Mouse (Mus musculus): ENCODE data around the gene Nectin1. TPM values are rescaled to one million over a fixed set of nuclear protein-coding genes. Genes with fewer than 3 reads are reported as not detected.

The Nectin1 gene
- polyA plus RNA-seq (2016; fragmentation: Nextera tagmentation; extraction: Ambion mirVana): 1.8 and 1.9 TPM in 2 replicates

DNA sequence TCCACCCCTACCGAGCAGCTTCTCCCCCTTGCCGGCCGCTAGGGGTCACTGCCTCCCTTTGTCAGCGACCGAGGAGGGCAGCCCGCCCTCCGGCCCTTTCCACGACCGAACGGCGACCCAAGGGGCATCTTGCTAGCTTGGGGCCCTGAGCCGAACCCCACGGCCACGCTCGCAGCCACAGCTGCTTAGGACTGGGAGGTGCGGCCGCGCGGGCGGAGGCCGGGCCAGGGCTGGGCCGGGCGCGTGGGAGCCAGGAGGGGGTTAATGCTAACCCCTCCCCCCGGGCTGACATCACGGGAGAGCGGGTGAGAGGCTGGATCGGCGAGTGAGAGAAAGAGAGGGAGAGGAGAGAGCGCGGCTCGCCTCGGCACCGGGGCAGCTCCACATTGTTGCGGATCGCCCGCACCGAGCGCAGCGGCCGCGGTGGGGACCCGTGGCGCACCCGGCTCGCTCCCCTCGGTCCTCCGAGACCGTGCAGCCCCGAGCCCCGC, at the start of gene Nectin1:
Gene Nectin1 (plus strand): TSS at position 338 of the 491 bp plus-strand sequence.
- Histone ChIP-seq H3K4me3 (peak within 1 kb of the TSS; percentile 65), H3K9me3 (replicated peaks) (no peaks in the 10 kb centered on the region), H3K9ac (peak within 1 kb of the TSS; percentile 69), H3K27ac (peak within 1 kb of the TSS; percentile 73), H3K4me1 (peaks cover 30% of the 10 kb centered on the region), H3K4me2 (peak within 1 kb of the TSS; percentile 85), H3K36me3 (no peaks in the 10 kb centered on the region), H3K27me3 (replicated peaks) (peaks cover 71% of the 10 kb centered on the region)
- under 1% methylated on average over 38 of the region's 51 CpGs for WGBS (ENCODE audit: insufficient replicate concordance)
- ATAC-seq: peak; percentile 73

DNA sequence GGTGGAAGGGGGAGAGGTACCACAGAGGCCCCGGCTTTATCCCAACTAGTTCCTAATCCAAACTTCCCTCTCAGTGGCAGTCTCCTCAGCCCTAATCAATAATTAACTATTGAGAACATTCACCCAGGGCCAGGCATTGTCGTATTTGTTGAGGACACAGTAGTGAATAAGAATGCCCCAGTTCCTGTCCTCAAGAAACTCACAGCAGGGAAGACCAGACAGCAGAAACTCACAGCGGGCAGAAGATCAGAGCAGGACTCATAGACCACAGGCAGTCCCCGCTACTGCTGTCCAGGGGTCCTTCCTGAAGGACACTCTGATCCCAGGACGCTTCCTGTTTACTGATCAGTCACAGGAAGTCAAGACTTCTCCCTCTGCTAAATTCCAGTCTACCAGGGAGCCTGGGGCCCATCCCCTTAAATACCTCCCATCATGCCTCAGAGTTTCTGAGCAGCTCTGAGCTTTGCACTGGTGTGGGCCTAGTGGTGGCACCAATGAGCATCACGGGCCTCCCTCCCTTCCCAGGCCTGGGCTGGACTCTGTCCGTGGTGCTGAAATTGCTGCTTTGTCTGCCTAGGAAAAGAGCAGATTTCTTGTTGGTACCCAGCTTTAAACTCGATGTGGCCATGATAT, 45.6 kb upstream of the Nectin1 start:
- no peak overlapping the region for H3K4me3 ChIP-seq
- H3K4me1 ChIP-seq: no peaks in the 10 kb centered on the region
- ATAC-seq: no peak
- H3K9me3 ChIP-seq (replicated peaks): no peaks in the 10 kb centered on the region
- no peaks in the 10 kb centered on the region; the same call in 1 of the 2 replicates for H3K27me3 ChIP-seq (replicated peaks)
- no peak overlapping the region for H3K27ac ChIP-seq
- WGBS (ENCODE audit: insufficient replicate concordance): 8% methylated on average over 8 of the region's 8 CpGs
- H3K4me2 ChIP-seq: no peak overlapping the region
- H3K36me3 ChIP-seq: no peaks in the 10 kb centered on the region
- no peak overlapping the region for H3K9ac ChIP-seq

DNA sequence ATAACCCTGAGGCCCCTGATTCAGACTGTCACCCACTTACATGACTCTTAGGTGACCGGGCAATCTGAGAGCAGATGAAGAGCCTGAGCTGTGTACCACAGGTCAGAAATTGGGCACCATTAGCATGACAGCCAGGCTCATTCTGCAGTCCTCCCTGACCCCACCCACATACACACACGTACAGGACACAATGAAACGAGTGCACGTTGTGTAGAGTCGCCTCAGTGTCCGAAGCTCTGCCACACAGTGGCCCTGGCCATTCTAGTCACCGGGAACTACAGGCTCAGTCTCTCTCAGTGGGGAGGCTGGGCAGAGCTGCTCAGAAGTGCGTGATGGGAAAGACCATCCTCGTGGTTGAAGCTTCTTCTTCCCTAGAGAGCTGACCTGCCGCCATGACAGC, 44.9 kb upstream of the Nectin1 start:
- Histone ChIP-seq H3K27ac (no peak overlapping the region), H3K4me2 (no peak overlapping the region), H3K9ac (no peak overlapping the region), H3K4me1 (no peaks in the 10 kb centered on the region), H3K4me3 (no peak overlapping the region), H3K36me3 (no peaks in the 10 kb centered on the region), H3K9me3 (replicated peaks) (no peaks in the 10 kb centered on the region), H3K27me3 (replicated peaks) (no peaks in the 10 kb centered on the region; the same call in 1 of the 2 replicates)
- 69% methylated on average over 10 of the region's 10 CpGs for WGBS (ENCODE audit: insufficient replicate concordance)
- no peak; the same call in 1 of the 2 replicates for ATAC-seq

- Histone ChIP-seq H3K4me1 (no peaks in the 10 kb centered on the region), H3K4me3 (no peak overlapping the region), H3K36me3 (no peaks in the 10 kb centered on the region), H3K9me3 (replicated peaks) (no peaks in the 10 kb centered on the region), H3K27me3 (replicated peaks) (no peaks in the 10 kb centered on the region; the same call in 1 of the 2 replicates), H3K27ac (no peak overlapping the region), H3K9ac (no peak overlapping the region), H3K4me2 (no peak overlapping the region)
- no peak for ATAC-seq
- 57% methylated on average over 11 of the region's 11 CpGs for WGBS (ENCODE audit: insufficient replicate concordance)
Observed at GRCm38 (mm10) chr9:43699417-43700225, 44.2 kb upstream of the Nectin1 start.

- no peak overlapping the region for H3K4me3 ChIP-seq
- H3K36me3 ChIP-seq: no peaks in the 10 kb centered on the region
- no peak overlapping the region for H3K9ac ChIP-seq
- ATAC-seq: no peak
- H3K27me3 ChIP-seq (replicated peaks): no peaks in the 10 kb centered on the region; the same call in 1 of the 2 replicates
- H3K4me2 ChIP-seq: no peak overlapping the region
- no peaks in the 10 kb centered on the region for H3K4me1 ChIP-seq
- 58% methylated on average over 3 of the region's 3 CpGs for WGBS (ENCODE audit: insufficient replicate concordance)
- H3K27ac ChIP-seq: no peak overlapping the region
- no peaks in the 10 kb centered on the region for H3K9me3 ChIP-seq (replicated peaks)
Observed at GRCm38 (mm10) chr9:43700226-43700579, 43.6 kb upstream of the Nectin1 start.

DNA sequence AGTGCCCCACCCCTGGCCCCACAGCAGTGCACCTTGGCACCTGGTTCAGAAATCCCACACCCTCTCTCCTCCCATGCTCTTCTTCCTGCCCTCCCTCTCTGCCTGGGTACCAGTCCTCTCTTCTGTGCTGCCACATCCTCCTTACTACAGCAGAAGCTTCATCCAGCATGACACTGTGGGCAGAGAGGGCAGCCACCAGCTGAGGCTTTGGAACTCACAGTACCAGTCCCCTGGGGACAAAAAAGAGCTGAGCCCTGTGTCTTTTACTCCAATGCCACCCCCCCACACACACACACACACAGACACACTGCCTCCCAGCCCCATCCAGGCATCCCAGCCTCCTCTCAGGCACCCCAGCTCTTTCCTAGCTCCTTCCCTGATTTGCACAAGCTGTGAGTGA, 42.0 kb upstream of the Nectin1 start:
- no peaks in the 10 kb centered on the region; the same call in 1 of the 2 replicates for H3K27me3 ChIP-seq (replicated peaks)
- H3K4me1 ChIP-seq: no peaks in the 10 kb centered on the region
- H3K27ac ChIP-seq: no peak overlapping the region
- H3K4me3 ChIP-seq: no peak overlapping the region
- H3K9ac ChIP-seq: no peak overlapping the region
- no peak overlapping the region for H3K4me2 ChIP-seq
- no peaks in the 10 kb centered on the region for H3K36me3 ChIP-seq
- no peak for ATAC-seq
- H3K9me3 ChIP-seq (replicated peaks): no peaks in the 10 kb centered on the region

GRCm38 (mm10) chr9:43707571-43707970, 36.2 kb upstream of the Nectin1 start:
- Histone ChIP-seq H3K9ac (no peak overlapping the region), H3K36me3 (no peaks in the 10 kb centered on the region), H3K4me2 (no peak overlapping the region), H3K4me3 (no peak overlapping the region), H3K27ac (no peak overlapping the region), H3K27me3 (replicated peaks) (no peaks in the 10 kb centered on the region), H3K9me3 (replicated peaks) (no peaks in the 10 kb centered on the region), H3K4me1 (no peaks in the 10 kb centered on the region)
- no peak for ATAC-seq
- 47% methylated on average over 4 of the region's 4 CpGs for WGBS (ENCODE audit: insufficient replicate concordance)

DNA sequence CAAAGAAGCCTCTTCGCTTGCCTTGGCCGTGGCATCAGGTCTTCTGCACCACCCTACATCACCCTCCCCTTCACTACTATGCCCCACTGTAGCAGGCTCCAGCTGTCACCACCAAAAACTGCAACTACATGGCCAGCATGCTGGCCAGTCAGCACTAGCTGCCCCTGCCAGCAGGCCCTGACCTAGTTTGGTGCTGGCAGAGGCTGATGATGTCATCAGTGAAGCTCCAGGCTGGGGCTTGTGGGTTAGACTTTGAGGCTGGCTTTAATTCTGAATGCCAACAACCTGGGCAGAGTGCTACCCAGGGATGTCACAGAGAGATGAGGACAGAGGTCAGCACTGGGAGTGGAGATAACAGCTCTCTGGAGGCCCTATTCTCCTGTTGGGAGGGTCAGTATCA, 35.1 kb upstream of the Nectin1 start:
- ATAC-seq: no peak
- no peaks in the 10 kb centered on the region for H3K36me3 ChIP-seq
- H3K4me3 ChIP-seq: no peak overlapping the region
- H3K27me3 ChIP-seq (replicated peaks): no peaks in the 10 kb centered on the region
- no peak overlapping the region for H3K9ac ChIP-seq
- no peak overlapping the region for H3K27ac ChIP-seq
- no peaks in the 10 kb centered on the region for H3K4me1 ChIP-seq
- 71% methylated on average over 2 of the region's 2 CpGs for WGBS (ENCODE audit: insufficient replicate concordance)
- H3K4me2 ChIP-seq: no peak overlapping the region
- H3K9me3 ChIP-seq (replicated peaks): no peaks in the 10 kb centered on the region

GRCm38 (mm10) chr9:43713432-43713831, 30.4 kb upstream of the Nectin1 start:
- no peaks in the 10 kb centered on the region for H3K4me1 ChIP-seq
- WGBS (ENCODE audit: insufficient replicate concordance): 47% methylated on average over 3 of the region's 3 CpGs
- no peak overlapping the region for H3K9ac ChIP-seq
- H3K4me3 ChIP-seq: no peak overlapping the region
- no peak overlapping the region for H3K4me2 ChIP-seq
- H3K36me3 ChIP-seq: no peaks in the 10 kb centered on the region
- 0 out of 2 replicates have a peak, but pooled peaks cover 7% of the 10 kb centered on the region for H3K27me3 ChIP-seq (replicated peaks)
- H3K27ac ChIP-seq: no peak overlapping the region
- no peak for ATAC-seq
- no peaks in the 10 kb centered on the region for H3K9me3 ChIP-seq (replicated peaks)

DNA sequence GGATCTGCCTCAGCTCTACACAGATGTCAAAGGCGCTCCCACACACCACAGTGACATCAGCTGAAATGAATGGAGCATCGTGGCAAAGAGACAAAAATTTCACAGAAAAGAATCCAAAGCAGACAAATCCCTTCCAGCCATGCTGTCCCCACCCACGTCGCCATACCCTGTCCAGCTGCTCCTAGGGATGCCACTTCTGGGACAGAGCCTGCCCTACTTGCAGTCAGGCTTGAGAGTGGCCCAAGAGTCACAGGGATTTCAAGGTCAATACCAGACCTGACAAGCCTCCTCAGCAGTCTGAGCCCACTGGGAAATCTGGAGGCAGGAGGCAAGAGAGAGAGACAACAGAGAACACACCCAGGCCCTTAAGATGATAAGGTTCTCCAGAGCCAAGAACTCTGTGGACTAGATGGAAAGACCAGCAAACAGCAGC, 24.4 kb upstream of the Nectin1 start:
- H3K9ac ChIP-seq: no peak overlapping the region
- no peak overlapping the region for H3K4me3 ChIP-seq
- H3K9me3 ChIP-seq (replicated peaks): no peaks in the 10 kb centered on the region
- H3K27me3 ChIP-seq (replicated peaks): 0 out of 2 replicates have a peak, but pooled peaks cover 7% of the 10 kb centered on the region
- H3K4me1 ChIP-seq: no peaks in the 10 kb centered on the region
- 55% methylated on average over 4 of the region's 4 CpGs for WGBS (ENCODE audit: insufficient replicate concordance)
- H3K27ac ChIP-seq: no peak overlapping the region
- no peak overlapping the region for H3K4me2 ChIP-seq
- no peak for ATAC-seq
- H3K36me3 ChIP-seq: no peaks in the 10 kb centered on the region

GRCm38 (mm10) chr9:43720046-43720445, 23.7 kb upstream of the Nectin1 start:
- Histone ChIP-seq H3K9me3 (replicated peaks) (no peaks in the 10 kb centered on the region), H3K36me3 (no peaks in the 10 kb centered on the region), H3K27me3 (replicated peaks) (0 out of 2 replicates have a peak, but pooled peaks cover 7% of the 10 kb centered on the region), H3K27ac (no peak overlapping the region), H3K4me3 (no peak overlapping the region), H3K9ac (no peak overlapping the region), H3K4me1 (no peaks in the 10 kb centered on the region), H3K4me2 (no peak overlapping the region)
- WGBS (ENCODE audit: insufficient replicate concordance): 50% methylated on average over 1 of the region's 1 CpGs
- no peak for ATAC-seq

GRCm38 (mm10) chr9:43724093-43724492, 19.7 kb upstream of the Nectin1 start:
- 13% methylated on average over 4 of the region's 4 CpGs for WGBS (ENCODE audit: insufficient replicate concordance)
- Histone ChIP-seq H3K4me3 (no peak overlapping the region), H3K27ac (no peak overlapping the region), H3K4me2 (no peak overlapping the region), H3K9ac (no peak overlapping the region), H3K36me3 (no peaks in the 10 kb centered on the region), H3K9me3 (replicated peaks) (no peaks in the 10 kb centered on the region), H3K4me1 (no peaks in the 10 kb centered on the region), H3K27me3 (replicated peaks) (no peaks in the 10 kb centered on the region)
- ATAC-seq: no peak

All from liver, embryonic 12.5 days (tissue).